8 mouse cellular contexts compared by ENCODE assay signal in genomic region chr8:60954281-60955014, GRCm38 (mm10). TPM values are rescaled to one million over a fixed set of nuclear protein-coding genes. Genes with fewer than 3 reads are reported as not detected.
DNase-seq lines count a peak whose midpoint lies in the region; ATAC-seq lines count a peak whose summit lies in the region.

No protein-coding gene starts in this region.

- H3K9ac ChIP-seq in hindbrain, embryonic 15.5 days: peak overlapping the region; percentile 44

- under 1% methylated on average over 15 of the region's 15 CpGs for WGBS in hindbrain, embryonic 15.5 days

- H3K4me1 ChIP-seq in hindbrain, embryonic 15.5 days (replicated peaks): peaks cover 17% of the 10 kb centered on the region

- ATAC-seq in common myeloid progenitor, adult 5-6 weeks (replicated peaks; ENCODE audit: low read depth, poor library complexity, severe bottlenecking): peak; percentile 96
- ATAC-seq in hindbrain, embryonic 15.5 days (ENCODE audit: low FRiP score, low read depth): peak; percentile 98

- H3K4me3 ChIP-seq in hindbrain, embryonic 15.5 days: peak overlapping the region; percentile 42

- H3K27ac ChIP-seq in hindbrain, embryonic 15.5 days (replicated peaks): peak overlapping the region; percentile 87

- peak; percentile 89 for DNase-seq in adipocyte (ENCODE audit: low spot score)
- DNase-seq in gastrocnemius, adult 18-20 months (ENCODE audit: low spot score): peak; percentile 67
- DNase-seq in layer of hippocampus, postnatal 36 days: peak; percentile 70 to 74
- DNase-seq in lung, postnatal 25 days (ENCODE audit: low spot score): peak; percentile 78
- DNase-seq in retina, postnatal 1 day: peak; percentile 94
- no peak for DNase-seq in thymus, postnatal 10 days (ENCODE audit: low spot score in 2 of 2)

- no peaks in the 10 kb centered on the region for H3K27me3 ChIP-seq in hindbrain, embryonic 15.5 days

- peak overlapping the region; percentile 52 for H3K4me2 ChIP-seq in hindbrain, embryonic 15.5 days

- no peaks in the 10 kb centered on the region for H3K36me3 ChIP-seq in hindbrain, embryonic 15.5 days

- H3K9me3 ChIP-seq in hindbrain, embryonic 15.5 days: no peaks in the 10 kb centered on the region

RNA-seq across cellular contexts. Expression of gene Clcn3, which starts 28.7 kb away (rescaled TPM):
- total RNA-seq in common myeloid progenitor, adult 5-6 weeks (2017): 33.5 and 40.9 TPM in 2 replicates
- 10 to 100 TPM; 34.9 to 35.2 TPM for total RNA-seq in gastrocnemius, adult 18-20 months (2021)
- 69.4 and 69.8 TPM in 2 replicates for polyA plus RNA-seq in hindbrain, embryonic 15.5 days (2015; fragmentation: Nextera tagmentation; extraction: Ambion mirVana)
- total RNA-seq in layer of hippocampus, postnatal 36 days (2021): 100 to 1,000 TPM; 126 to 132 TPM

RNA-seq across cellular contexts. Expression of gene Nek1, which starts 38.5 kb away (rescaled TPM):
- 24.8 and 26.3 TPM in 2 replicates for total RNA-seq in common myeloid progenitor, adult 5-6 weeks (2017)
- total RNA-seq in gastrocnemius, adult 18-20 months (2021): 1 to 10 TPM; 3.8 to 4.8 TPM
- 26.0 and 29.1 TPM in 2 replicates for polyA plus RNA-seq in hindbrain, embryonic 15.5 days (2015; fragmentation: Nextera tagmentation; extraction: Ambion mirVana)
- 10 to 100 TPM; 26.2 to 31.0 TPM for total RNA-seq in layer of hippocampus, postnatal 36 days (2021)

Comparison
In these comparisons a context has a peak if more than half of its experiments do, and no peak if none do; other contexts are left out.
1. DNase-seq: peak in adipocyte (single experiment), gastrocnemius, adult 18-20 months (single experiment), layer of hippocampus, postnatal 36 days (2 of 2), lung, postnatal 25 days (single experiment) and retina, postnatal 1 day (single experiment); none in thymus, postnatal 10 days (0 of 2).